Mouse (Mus musculus) layer of hippocampus, adult 8-10 months (tissue): ENCODE data around the gene Piwil4. TPM values are rescaled to one million over a fixed set of nuclear protein-coding genes. Genes with fewer than 3 reads are reported as not detected.
"Not testable (repeated sequence)": the region's sequence is repeated elsewhere in the genome, so short reads cannot be mapped to it uniquely, and the experiment has no call there.

Source experiments
- DNase-seq, 2 experiments: peaks; one replicate each; pipeline ENCODE4 v3.0.0; 2022; ENCODE audit warnings: low spot score in 2 of 2
- total RNA-seq, 4 experiments: library from RNA; stranded (reverse); gene quantifications; 2 replicates each; pipeline ENCODE4 v1.2.4; 2022

Gene Piwil4
- total RNA-seq, 4 experiments from 2014 or later = not detected

GRCm38 (mm10) chr9:14726005-14726404 is 14.5 kb downstream of the Piwil4 start:
- DNase-seq = no peak

DNA sequence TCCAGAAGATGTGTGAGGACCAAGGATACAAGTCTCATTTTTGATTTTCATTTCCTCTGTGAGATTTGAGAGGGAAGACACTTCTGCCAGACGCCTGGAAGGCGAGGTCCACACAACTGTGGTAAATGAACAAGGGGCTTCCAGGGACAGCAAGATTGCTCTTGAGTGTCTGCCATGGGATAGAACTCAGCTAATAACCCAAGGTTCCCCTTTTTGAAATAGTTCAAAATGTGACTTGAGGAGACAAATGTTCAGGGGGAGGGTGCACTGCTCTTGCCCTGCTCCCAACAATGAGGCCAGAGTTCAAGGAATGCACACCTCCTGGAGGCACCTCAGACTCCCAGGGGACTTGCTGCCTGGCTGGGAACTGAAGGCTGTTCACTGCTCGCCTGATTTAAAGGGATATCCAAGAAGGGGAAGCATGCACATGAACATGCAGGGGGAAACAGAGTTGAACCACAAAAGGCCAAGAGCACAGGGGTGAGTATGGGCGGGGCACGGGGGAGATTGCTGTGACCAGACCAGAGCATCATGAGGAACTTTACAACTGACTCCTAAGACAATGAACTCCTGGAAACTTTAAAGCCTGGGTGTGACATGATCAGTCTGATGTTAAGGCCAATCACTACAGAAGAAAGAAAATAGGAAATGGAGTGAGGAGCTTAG is 15.6 kb downstream of the Piwil4 start:
- DNase-seq = no peak

DNA sequence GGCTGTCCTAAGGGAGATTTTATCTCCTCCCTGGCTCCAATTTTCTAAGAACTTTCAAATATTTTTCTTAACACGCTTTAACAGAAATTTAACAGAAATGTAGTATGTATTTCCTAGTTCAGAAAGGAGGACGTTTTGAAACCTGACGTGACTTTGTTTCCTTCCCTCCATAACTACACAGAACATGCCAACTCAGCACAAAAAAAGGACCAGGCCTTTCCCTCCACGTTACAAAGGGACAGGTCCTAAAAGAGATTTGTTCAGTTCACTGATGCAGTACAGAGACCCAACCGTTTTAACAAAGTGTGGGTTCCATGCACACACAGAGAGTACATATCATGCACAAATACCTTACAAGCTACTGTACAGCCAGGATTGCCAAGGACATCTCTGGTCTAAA is 18.9 kb downstream of the Piwil4 start:
- DNase-seq = no peak

- DNase-seq = no peak
Measured at GRCm38 (mm10) chr9:14720384-14720783, 20.1 kb downstream of the Piwil4 start.

GRCm38 (mm10) chr9:14718332-14718691 is 22.2 kb downstream of the Piwil4 start:
- no peak for DNase-seq

GRCm38 (mm10) chr9:14717689-14718331 is 22.7 kb downstream of the Piwil4 start:
- no peak for DNase-seq

DNA sequence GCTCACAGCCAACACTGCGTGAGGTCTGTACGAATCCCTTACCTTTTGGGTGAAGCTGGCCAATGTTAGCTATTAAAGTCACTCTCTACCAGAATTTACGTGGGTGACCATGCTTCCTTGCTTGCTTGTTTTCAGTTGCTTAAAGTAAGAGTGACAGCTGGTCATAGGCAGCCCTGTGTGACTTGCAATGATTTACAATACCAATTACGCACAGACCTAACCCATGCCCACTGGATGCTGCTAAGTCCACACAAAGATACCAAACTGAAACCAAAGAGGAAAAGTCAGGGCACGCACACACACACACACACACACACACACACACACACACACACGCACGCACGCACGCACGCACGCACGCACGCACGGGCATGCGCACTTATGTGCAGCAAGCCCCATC is 25.3 kb downstream of the Piwil4 start:
- DNase-seq = no peak

DNA sequence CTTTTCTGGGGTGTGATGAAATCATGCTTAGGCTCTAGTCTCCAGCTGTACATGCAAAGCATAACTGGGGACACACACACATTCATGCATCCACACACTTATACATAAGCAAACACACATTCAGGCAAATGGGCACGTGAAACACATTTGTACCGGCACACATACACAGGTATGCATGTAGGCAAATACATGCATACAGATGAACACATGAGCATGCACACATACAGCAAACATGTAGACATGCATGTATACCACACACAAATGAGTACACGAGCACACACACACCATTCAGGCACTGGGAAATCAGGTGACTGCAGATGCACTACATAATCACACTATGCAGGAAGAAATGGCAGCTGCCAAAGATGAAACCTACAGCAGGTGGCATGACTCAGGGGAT is 29.6 kb downstream of the Piwil4 start:
- DNase-seq = no peak

DNA sequence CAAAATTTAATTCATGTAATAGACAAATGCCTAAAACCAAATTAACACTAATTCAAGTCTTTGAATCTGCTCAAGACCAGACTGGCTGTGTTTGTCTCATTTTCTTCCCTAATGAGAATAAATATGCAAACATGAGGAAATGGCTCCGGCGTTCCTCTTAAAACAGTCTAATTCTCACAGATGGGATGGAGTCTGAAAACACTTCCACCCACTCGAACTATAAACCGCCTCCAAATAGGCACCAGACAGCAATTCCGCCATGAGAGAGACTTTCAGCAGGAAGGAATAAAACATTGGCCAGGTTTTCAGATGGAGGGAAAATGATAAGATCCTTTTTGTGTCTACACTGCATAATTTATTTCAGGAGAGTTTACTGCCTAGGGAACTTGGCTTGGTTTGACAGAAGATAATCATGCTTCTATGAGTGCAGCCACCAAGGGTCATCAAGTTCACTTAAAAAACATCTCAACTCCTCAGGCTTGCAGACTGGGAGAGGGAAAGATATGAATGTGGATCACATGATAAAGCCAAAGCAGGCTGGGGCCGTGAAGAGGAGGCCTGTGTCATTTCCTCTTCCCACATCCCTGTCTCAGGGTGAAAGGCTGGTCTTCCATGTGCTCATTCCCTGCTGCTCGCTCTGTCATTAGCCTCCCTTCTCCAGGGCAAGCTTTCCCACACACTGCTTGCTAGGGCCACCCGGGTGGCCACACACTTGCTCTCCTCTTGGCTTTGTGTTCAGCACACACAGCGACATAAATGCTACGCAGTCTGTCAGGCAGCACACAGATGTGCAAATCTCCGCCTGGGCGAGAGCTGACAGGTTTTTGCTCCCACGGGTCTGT is 35.0 kb downstream of the Piwil4 start:
- DNase-seq = peak; percentile 24 to 33

DNA sequence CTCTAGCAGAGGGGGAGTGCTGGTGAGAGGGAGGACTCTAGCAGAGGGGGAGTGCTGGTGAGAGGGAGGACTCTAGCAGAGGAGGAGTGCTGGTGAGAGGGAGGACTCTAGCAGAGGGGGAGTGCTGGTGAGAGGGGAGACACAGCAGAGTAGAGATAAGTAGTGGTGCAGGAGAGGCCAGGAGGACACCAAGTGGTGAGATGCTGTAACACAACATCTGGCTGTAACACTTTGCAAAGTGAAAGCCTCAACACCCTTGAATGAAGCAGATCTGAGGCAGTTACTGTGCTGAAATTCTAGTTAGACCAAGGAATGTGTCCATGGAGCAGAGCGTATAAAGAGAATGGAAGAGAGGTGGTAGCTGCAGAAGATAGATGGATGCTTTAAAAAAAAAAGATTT is 39.7 kb downstream of the Piwil4 start:
- DNase-seq = not testable (repeated sequence)

DNA sequence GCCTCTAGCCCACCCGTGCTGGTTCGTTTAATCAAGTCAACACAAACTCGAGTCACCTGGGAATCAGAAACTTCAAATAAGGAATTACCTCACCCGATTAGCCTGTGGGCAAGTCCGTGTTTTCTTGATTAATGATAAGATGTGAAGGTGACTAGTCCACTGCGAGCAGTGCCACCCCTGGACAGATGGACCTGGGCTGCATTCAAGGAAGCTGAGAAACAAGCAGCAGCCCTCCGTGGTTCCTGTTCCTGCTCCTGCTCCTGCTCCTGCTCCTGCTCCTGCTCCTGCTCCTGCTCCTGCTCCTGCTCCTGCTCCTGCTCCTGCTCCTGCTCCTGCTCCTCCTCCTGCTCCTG is 41.3 kb downstream of the Piwil4 start:
- DNase-seq = no peak

GRCm38 (mm10) chr9:14698582-14699287 is 41.8 kb downstream of the Piwil4 start:
- DNase-seq = peak; percentile 86 to 96

DNA sequence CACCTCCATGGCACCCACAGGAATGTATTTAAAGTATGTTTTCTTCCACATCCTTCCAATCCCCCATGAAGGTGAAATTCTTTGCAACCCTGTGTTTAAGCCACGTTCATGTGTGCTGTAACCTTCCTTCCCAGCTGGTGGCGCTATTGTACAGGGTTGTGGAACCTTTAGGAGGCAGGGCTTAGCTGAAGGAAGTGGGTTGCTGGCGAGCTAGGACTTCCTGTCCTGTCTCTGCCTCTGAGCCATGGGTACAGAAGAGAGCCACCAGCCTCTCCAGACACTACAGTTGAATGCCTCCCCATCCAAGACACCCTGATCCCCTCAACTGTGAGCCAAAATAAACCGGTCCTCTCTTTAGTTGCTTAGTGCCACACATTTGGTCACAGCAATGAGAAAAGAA is 42.6 kb downstream of the Piwil4 start:
- no peak for DNase-seq

- DNase-seq = no peak
Measured at GRCm38 (mm10) chr9:14689376-14690108, 51.0 kb downstream of the Piwil4 start.

GRCm38 (mm10) chr9:14684363-14684762 is 56.2 kb downstream of the Piwil4 start:
- DNase-seq = no peak

DNA sequence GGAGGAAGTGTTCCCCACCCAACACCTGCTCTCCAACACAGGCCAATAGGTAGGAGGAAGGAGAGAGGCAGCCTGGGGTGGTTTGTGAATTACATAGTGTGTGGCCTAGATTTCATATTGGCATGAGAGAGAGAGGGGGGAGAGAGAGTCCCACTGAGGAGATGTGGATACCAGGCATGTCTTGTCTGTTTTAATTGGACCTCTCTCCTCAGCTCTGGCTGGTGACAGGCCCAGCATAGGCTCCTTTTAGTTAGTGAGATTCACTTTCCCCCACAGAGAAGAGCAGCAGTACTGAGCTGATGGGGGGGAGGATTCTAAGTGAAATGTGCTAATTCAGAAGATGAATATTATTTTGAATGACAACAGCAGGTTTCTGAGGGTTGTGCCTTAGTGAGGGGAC is 57.8 kb downstream of the Piwil4 start:
- no peak for DNase-seq

DNA sequence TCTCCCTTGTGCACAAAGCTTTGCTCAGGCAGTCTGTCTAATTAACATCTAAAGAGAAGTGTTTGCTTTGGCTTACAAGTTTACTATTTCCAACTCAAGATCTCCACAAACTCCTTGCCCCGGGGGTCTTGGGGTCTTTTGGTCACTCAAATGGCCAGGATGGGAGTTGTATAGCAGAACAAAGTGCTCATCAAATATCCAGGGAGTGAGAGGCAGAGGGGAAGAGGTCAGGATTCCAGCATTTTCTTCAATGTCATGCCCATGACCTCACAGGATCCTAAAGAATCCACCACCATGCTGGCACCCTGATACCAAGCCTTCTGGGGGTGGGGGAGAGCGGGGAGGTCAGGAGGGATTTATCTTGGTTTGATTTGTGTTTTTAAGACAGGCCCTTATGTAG is 59.9 kb downstream of the Piwil4 start:
- no peak for DNase-seq

GRCm38 (mm10) chr9:14675707-14676691 is 64.5 kb downstream of the Piwil4 start:
- no peak for DNase-seq

- DNase-seq = no peak
Measured at GRCm38 (mm10) chr9:14674506-14674905, 66.0 kb downstream of the Piwil4 start.

DNA sequence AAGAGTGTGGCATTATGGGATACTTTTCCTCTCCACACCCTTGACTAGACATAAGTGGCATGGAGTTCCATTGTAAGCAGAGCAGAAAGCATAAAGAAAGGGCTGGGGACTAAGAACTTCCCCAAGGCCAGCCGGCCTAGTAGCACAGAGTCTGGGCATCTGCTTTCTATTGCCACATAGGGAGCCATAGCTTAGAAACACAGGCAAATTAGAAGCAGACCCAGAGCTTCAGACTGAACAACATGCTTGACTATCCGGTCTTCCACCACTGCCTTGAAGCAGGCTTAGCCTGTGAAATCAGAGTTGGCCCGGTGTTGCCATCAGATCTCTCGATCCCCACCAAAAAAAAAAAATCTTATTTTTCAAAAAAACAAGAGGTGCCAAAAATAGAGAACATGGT is 67.4 kb downstream of the Piwil4 start:
- DNase-seq = no peak
